Comparison of ENCODE assay signal across 13 mouse cellular contexts in the genomic region with DNA sequence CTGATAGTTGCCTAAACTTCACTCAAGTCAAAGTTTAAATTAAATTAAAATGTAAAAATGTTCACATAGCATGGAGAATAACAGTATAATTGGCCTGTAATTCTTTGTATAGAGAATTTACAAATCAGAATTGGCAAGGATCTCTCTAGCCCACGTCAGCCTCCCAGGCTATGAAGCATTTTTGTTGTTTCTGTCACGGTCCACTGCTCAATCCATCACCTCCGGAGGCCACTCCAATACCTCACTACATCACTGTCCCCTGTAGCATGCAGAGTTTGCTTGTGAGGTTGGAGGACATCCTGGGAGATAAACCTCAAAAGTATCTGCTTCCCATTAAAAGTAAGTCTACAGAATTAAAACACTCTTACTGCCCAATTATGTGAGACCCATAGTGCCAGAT.
"Had no signal": no experiment of that assay in that cellular context is flagged by ENCODE, and none has a peak within 500 bp of the region (broad histone marks: within the 10 kb centered on the region; RNA-seq: fewer than 3 reads in every experiment).

No protein-coding gene starts in this region.

- DNase-seq: cerebellum, adult 8-10 months; cerebellum, adult 9-10 months; cerebellum, adult 9-11 months; cerebellum, postnatal 14 days; cerebellum, postnatal 25 days; embryo, embryonic 11 days; forebrain, postnatal 0 days; gastrocnemius, adult 2 months; gastrocnemius, postnatal 10 days; gastrocnemius, postnatal 14 days; gastrocnemius, postnatal 25 days; gastrocnemius, postnatal 36 days; heart, adult 2 months had no signal
